Mouse (Mus musculus) layer of hippocampus, adult 11-12 months (tissue): ENCODE measurements at regions not wholly inside any gene's neighbourhood (a gene's known extent, or its start where the extent isn't known, plus 50 kb on each side); places are given as distances from the start of the nearest gene placed in this dataset.
"Not testable (repeated sequence)": the region's sequence is repeated elsewhere in the genome, so short reads cannot be mapped to it uniquely, and the experiment has no call there.

Experiments used
- DNase-seq: peaks from one replicate; pipeline ENCODE4 v3.0.0; 2022; ENCODE audit warnings: low spot score

DNA sequence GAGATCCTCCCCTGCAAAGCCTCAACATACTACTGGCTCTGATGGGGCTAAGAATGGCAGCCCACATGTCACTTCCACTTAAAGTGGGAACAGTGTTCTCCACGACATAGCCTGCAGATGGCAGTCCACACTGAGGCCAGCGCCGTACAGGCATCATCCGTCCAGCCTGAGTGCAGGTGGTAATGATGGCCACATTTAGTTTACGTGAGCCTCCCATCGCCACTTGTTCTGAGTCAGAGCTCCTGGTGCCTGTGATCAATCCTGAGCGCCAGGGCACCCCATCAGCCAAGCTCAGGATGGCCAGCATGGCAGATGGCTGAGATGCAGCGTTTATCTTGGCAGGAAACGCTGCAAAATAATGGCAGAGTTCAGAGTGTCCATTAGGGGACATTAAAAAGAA is 159.6 kb downstream of the Adgrd1 start:
- DNase-seq = peak; percentile 8

DNA sequence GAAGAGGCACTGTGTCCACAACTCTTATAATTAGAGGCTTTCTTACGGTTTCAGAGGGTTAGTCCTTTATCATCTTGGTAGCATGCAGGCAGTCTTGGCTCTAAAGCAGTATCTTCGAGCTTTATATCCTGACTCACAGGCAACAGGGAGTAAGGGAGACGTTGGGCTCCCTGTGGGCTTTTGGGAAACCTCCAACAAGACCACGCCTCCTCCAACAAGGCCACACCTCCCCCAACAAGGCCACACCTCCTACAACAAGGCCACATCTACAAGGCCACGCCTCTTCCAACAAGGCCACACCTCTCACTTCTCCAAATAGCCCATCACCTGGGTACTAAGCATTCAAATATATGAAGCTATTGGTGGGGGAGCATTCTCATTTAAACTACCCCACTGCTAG is 160.7 kb downstream of the Adgrd1 start:
- no peak for DNase-seq

DNA sequence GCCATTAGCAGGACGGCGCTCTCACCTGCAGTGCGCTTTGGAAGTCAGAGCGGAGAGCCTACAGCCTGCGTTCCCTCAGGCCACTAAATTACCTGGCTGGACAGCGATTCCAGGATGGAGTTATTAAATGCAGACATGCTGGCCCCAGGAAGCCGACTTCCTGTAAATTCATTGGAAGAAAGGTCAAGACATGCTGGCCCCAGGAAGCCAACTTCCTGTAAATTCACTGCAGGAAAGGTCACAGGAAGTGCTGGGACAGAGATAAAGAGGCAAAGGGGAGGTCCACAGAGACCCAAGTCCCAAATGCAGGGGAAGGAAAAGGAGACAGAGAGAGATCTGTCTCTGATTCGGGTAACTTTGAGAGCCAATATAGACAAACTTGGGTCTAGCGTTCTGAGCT is 164.1 kb downstream of the Adgrd1 start:
- no peak for DNase-seq

DNA sequence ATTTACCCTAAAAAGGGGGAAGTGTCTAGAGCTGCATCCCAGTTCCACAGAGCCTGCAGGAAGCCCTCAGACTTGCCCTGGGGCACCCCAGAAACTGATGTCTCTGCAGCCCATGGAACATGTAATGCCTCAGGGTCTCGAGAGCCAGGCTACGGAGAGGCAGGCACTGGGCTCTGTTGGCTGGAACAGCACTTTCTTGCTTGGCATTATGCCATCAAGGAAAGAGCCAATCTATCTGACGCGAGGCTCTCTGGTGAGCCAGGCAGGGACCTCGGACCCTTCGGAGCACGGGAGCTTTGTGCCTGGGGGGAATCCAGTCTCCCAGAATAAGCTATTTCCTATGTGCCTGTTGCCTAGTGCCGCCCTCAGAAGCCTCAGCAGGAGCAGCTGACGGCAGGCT is 166.6 kb downstream of the Adgrd1 start:
- no peak for DNase-seq

DNA sequence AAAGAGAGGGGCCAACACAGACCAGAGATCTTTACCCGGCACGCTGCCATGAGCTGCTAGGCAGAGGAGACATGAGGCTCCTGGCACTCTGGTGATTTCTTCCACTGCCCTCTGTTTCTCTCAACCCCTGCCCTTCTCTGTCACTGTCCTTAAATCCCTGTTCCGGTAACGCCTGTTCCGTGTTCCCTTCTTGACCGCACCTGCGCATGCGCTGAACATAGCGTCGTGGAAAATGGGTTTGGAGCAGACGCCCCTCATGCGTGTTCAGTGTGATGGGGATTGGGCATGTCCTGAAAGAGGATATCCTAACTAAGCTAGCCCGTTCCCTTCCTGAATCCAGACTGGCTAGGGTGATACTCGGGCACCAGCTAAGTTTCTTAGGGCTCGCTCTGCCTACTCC is 167.8 kb downstream of the Adgrd1 start:
- DNase-seq = no peak

DNA sequence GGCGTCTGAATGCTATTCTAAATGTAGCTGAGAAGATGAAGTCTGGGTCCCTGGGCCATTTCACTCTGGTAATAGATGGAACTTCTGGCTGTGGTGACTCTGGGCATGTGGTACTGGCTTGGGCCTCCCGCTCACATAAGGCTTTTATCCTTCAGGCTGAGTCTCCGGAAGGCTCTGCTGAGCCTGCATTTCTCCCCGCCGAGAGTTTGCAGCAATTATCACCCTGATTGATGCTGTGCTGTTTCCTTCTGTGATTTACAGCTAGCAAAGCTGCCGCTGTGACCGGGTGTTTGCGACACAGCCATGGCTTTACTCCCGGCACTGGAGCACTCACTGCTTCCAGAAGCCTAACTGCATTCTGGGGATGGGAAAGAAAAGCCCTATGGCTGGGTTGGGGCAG is 171.9 kb downstream of the Adgrd1 start:
- no peak for DNase-seq

- no peak for DNase-seq
Measured at GRCm38 (mm10) chr5:129270051-129270472, 173.5 kb downstream of the Adgrd1 start.

GRCm38 (mm10) chr5:129281406-129281805 is 184.9 kb downstream of the Adgrd1 start:
- no peak for DNase-seq

DNA sequence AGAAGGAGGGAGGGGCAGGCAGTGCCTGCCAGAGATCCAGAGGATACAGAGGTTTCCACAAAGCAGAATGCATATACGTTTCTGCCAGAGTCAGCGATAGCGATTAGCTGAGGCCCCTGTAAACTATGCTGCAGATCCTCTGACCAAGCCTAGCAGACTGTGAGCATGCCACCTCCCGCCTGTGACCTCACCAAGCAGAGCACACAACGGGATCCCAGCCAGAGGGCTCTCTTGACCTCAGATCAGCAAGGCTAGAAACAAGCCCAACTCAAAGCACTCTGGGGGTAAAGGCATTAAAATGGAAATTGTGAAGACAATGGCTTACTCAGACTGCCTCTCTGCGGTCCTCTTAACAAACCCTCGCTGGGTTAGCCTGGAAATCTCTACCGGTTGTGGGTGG is 185.6 kb downstream of the Adgrd1 start:
- no peak for DNase-seq

DNA sequence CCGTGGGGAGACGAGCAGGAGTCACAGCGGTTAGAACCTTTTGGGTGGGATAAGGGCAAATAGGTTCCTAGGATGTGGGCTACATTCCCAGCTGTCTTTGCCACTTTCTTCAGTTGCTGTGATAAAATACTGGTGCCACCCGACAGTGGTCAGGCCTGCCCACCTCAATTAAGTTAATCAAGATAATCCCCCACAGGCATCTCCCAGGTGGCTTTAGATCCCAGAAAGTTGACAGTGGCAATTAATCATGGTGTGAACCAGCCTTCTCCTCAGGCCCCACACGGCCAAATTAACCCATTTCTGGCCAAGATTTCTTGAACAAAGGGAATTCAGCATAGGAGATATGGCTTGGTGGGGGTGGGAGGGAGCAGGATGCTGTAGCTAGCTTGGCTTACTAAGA is 186.3 kb downstream of the Adgrd1 start:
- no peak for DNase-seq

DNA sequence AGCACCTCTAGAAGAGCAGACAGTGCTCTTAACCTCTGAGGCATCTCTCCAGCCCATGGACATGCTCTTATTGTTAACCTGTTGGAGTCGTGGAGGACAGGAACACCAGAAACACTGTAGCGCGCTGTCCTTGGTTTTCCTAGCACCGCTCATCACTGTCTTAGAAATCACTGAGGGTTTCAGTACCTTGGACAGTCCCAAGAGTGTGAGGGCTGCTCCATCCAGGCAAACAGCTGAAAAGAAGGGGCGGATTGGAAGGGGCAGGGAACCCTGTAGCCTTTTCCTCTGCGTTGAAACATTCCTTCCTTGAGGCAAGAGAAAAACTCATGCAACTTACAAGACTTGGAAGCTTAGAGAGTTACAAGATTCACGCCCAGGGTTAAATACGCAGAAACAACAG is 190.9 kb downstream of the Adgrd1 start:
- DNase-seq = no peak

- DNase-seq = not testable (repeated sequence)
Measured at GRCm38 (mm10) chr5:129292821-129293220, 196.3 kb downstream of the Adgrd1 start.

GRCm38 (mm10) chr5:129294861-129295542 is 198.5 kb downstream of the Adgrd1 start:
- peak; percentile 20 for DNase-seq

GRCm38 (mm10) chr5:129297657-129298349 is 201.3 kb downstream of the Adgrd1 start:
- DNase-seq = no peak

GRCm38 (mm10) chr5:129298646-129299455 is 202.2 kb upstream of the Sfswap start:
- no peak for DNase-seq

DNA sequence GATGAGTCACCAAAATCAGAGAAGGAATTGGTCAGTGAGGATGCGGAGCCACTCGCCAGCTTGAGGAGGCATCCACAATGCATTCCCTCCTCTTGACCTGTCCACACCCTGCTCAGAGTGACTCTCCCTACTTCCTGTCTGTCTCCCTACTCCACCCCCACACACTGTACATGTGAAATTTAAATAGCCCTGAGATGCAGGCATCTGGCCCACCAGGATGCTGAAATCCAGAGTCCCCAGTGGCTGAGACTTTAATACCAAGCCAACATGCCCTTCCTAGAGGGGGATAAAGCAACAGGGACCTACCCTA is 201.6 kb upstream of the Sfswap start:
- no peak for DNase-seq

DNA sequence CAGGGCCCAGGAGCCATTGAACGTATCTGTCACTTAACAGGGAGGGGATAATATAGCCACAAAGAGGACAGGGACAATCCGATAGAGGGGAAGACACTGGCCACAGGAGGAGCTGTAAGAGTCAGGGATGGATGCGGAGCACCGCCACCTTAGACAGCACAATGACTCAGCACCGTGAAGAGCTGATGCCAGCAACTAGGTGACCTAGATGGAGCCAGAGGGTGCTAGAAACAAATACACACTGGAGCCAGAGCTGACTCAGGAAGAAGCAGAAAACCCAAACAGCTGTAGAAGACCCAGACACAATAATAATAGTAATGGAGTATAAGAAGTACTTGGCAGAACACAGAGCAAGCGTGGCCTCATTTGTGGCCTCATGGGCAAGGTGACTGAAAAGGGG is 200.6 kb upstream of the Sfswap start:
- no peak for DNase-seq

DNA sequence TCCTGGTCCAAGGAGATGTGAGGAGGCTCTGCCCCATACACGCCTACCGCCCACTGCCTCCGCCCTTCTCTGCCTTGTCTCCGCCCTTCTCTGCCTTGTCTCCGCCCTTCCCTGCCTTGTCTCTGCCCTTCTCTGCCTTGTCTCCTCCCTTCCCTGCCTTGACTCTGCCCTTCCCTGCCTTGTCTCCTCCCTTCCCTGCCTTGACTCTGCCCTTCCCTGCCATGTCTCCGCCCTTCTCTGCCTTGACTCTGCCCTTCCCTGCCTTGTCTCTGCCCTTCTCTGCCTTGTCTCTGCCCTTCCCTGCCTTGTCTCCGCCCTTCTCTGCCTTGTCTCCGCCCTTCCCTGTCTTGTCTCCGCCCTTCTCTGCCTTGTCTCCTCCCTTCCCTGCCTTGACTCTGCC is 185.4 kb upstream of the Sfswap start:
- no peak for DNase-seq

- no peak for DNase-seq
Measured at GRCm38 (mm10) chr5:129331094-129331523, 169.9 kb upstream of the Sfswap start.

- no peak for DNase-seq
Measured at GRCm38 (mm10) chr5:129332014-129332413, 169.0 kb upstream of the Sfswap start.

- DNase-seq = no peak
Measured at GRCm38 (mm10) chr5:129338511-129338910, 162.5 kb upstream of the Sfswap start.

GRCm38 (mm10) chr5:129344038-129344437 is 157.0 kb upstream of the Sfswap start:
- DNase-seq = peak; percentile 22

DNA sequence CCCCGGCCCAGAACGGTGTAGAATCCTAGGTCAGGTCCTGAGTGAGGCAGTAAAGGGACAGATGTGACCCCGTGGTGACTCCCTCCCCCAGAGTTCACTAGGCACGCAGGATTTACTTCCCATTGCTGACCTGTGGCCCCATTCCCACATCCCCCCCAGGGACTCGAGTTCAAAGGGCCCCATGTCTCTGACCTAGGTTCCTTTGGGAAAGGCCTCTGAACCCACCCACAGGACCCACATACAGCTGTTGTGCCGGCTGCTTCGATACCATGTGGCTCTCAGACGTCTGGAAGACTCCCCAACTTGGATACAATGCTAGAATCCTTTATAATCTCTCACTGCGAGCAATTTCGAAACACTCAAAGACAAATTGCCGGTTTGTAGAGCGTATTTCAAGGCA is 151.0 kb upstream of the Sfswap start:
- DNase-seq = no peak
